Mouse (Mus musculus): ENCODE data around the gene Smoc2.

DNA sequence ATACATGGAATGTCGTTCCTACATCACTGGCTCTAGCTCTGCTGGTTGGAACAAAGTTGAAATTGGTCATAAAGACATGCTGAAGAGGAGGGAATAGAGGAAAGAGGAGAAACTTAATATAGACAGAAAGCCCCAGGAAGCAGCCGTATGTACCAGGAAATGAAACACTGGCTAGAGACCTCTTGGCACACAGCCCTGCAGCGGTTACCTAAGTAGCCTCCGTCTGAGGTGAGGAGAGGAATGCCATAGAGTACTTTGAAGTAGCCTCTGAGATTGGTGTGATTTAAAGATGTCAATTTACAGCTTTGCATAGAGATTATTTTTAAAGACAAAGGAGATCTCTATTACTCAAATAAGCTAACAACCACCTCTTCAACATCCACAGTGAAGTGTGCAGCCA is 155.4 kb downstream of the Smoc2 start:
- TF ChIP-seq POLR2A (IDR thresholded peaks at IDR 0.05; ENCODE audit: low read depth, low read length) (no peak), CTCF (conservative IDR thresholded peaks at IDR 0.05; ENCODE audit: insufficient read depth, insufficient read length, low read depth, low read length) (no peak)
